In the genomic region with DNA sequence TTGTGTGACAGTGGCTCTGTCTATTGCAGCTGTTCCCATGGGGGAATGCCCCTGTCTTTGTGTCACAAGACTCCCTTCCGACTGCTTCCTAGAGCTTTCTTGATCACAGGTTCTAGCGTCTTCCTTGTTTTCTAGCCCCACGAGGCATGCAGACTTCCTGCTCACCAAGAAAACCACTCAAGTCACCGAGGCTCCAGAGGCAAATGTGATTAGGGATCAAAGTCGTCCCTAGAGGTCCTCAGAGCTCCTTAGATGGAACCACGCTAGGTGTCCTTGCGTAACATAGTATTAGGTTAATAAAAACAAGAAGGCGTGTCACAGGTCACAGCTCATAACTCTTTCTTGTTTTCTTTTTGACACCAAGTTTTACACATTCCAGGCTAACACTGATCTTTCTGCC, we compare ENCODE assay signal across 14 mouse cellular contexts. TPM values are rescaled to one million over a fixed set of nuclear protein-coding genes. Genes with fewer than 3 reads are reported as not detected.
DNase-seq lines count a peak whose midpoint lies in the region; ATAC-seq lines count a peak whose summit lies in the region.
"Had no signal": no experiment of that assay in that cellular context is flagged by ENCODE, and none has a peak within 500 bp of the region (broad histone marks: within the 10 kb centered on the region; RNA-seq: fewer than 3 reads in every experiment).

No protein-coding gene starts in this region.

- H3K36me3 ChIP-seq in embryonic facial prominence, embryonic 14.5 days (ENCODE audit: control insufficient read depth, insufficient read depth, low read length): no peaks in the 10 kb centered on the region
- no peaks in the 10 kb centered on the region for H3K36me3 ChIP-seq in embryonic facial prominence, embryonic 10.5 days (replicated peaks)
- H3K36me3 ChIP-seq in liver, embryonic 13.5 days: no peaks in the 10 kb centered on the region
- H3K36me3 ChIP-seq in liver, embryonic 11.5 days (ENCODE audit: control insufficient read depth, insufficient read depth, low read length): no peaks in the 10 kb centered on the region
- no peaks in the 10 kb centered on the region for H3K36me3 ChIP-seq in intestine, embryonic 15.5 days
- H3K36me3 ChIP-seq: embryonic facial prominence, embryonic 12.5 days; hindbrain, embryonic 15.5 days had no signal

- H3K4me1 ChIP-seq in embryonic facial prominence, embryonic 14.5 days (ENCODE audit: control insufficient read depth, insufficient read depth, low read length): no peaks in the 10 kb centered on the region
- peaks cover 13% of the 10 kb centered on the region for H3K4me1 ChIP-seq in embryonic facial prominence, embryonic 10.5 days
- peaks cover 36% of the 10 kb centered on the region for H3K4me1 ChIP-seq in liver, embryonic 13.5 days (replicated peaks)
- H3K4me1 ChIP-seq in liver, embryonic 11.5 days (replicated peaks; ENCODE audit: control insufficient read depth, insufficient read depth, low read length): peaks cover 5% of the 10 kb centered on the region; the same call in 1 of the 2 replicates
- no peaks in the 10 kb centered on the region for H3K4me1 ChIP-seq in intestine, embryonic 15.5 days (replicated peaks)
- H3K4me1 ChIP-seq: embryonic facial prominence, embryonic 12.5 days; hindbrain, embryonic 15.5 days had no signal

- WGBS in embryonic facial prominence, embryonic 14.5 days: 39% methylated on average over 8 of the region's 8 CpGs
- WGBS in embryonic facial prominence, embryonic 10.5 days: 50% methylated on average over 8 of the region's 8 CpGs
- WGBS in liver, embryonic 13.5 days (ENCODE audit: insufficient replicate concordance): 31% methylated on average over 8 of the region's 8 CpGs
- WGBS in liver, embryonic 11.5 days: 35% methylated on average over 8 of the region's 8 CpGs
- 31% methylated on average over 8 of the region's 8 CpGs for WGBS in intestine, embryonic 15.5 days

- ATAC-seq in embryonic facial prominence, embryonic 14.5 days (ENCODE audit: low read depth): no peak
- peak; percentile 25; the same call in 1 of the 2 replicates for ATAC-seq in liver, embryonic 13.5 days (ENCODE audit: low read depth)
- ATAC-seq in liver, embryonic 11.5 days (replicated peaks; ENCODE audit: low FRiP score): no peak; the same call in 1 of the 2 replicates
- ATAC-seq in intestine, embryonic 15.5 days: peak; percentile 86
- peak; percentile 83 for ATAC-seq in megakaryocyte-erythroid progenitor cell, adult 5-6 weeks (replicated peaks; ENCODE audit: low FRiP score, low TSS enrichment, poor library complexity, severe bottlenecking)
- no peak for ATAC-seq in frontal cortex, adult (ENCODE audit: low TSS enrichment)

- H3K4me3 ChIP-seq in embryonic facial prominence, embryonic 14.5 days (ENCODE audit: low read depth, low read length): no peak overlapping the region
- no peak overlapping the region for H3K4me3 ChIP-seq in embryonic facial prominence, embryonic 10.5 days
- no peak overlapping the region for H3K4me3 ChIP-seq in liver, embryonic 13.5 days (replicated peaks)
- H3K4me3 ChIP-seq in liver, embryonic 11.5 days (ENCODE audit: low read depth, low read length): no peak overlapping the region
- no peak overlapping the region for H3K4me3 ChIP-seq in intestine, embryonic 15.5 days (replicated peaks)
- H3K4me3 ChIP-seq: embryonic facial prominence, embryonic 12.5 days; hindbrain, embryonic 15.5 days had no signal

- H3K9ac ChIP-seq in embryonic facial prominence, embryonic 14.5 days (ENCODE audit: low read depth, low read length): no peak overlapping the region
- H3K9ac ChIP-seq in liver, embryonic 13.5 days: no peak overlapping the region
- H3K9ac ChIP-seq in liver, embryonic 11.5 days (ENCODE audit: low read depth, low read length): no peak overlapping the region
- no peak overlapping the region for H3K9ac ChIP-seq in intestine, embryonic 15.5 days
- H3K9ac ChIP-seq: embryonic facial prominence, embryonic 12.5 days; hindbrain, embryonic 15.5 days had no signal

- H3K4me2 ChIP-seq in embryonic facial prominence, embryonic 14.5 days (ENCODE audit: low read depth, low read length): no peak overlapping the region
- no peak overlapping the region for H3K4me2 ChIP-seq in liver, embryonic 13.5 days
- H3K4me2 ChIP-seq in liver, embryonic 11.5 days: no peak overlapping the region
- no peak overlapping the region for H3K4me2 ChIP-seq in intestine, embryonic 15.5 days (replicated peaks)
- H3K4me2 ChIP-seq: embryonic facial prominence, embryonic 12.5 days; heart, embryonic 11.5 days; hindbrain, embryonic 15.5 days had no signal

- H3K27ac ChIP-seq in embryonic facial prominence, embryonic 14.5 days (replicated peaks; ENCODE audit: low read depth, low read length): no peak overlapping the region
- H3K27ac ChIP-seq in embryonic facial prominence, embryonic 10.5 days (replicated peaks): no peak overlapping the region
- no peak overlapping the region for H3K27ac ChIP-seq in liver, embryonic 13.5 days
- H3K27ac ChIP-seq in liver, embryonic 11.5 days (ENCODE audit: low read depth, low read length): no peak overlapping the region
- no peak overlapping the region for H3K27ac ChIP-seq in intestine, embryonic 15.5 days
- H3K27ac ChIP-seq: embryonic facial prominence, embryonic 12.5 days; hindbrain, embryonic 15.5 days had no signal

- DNase-seq in embryonic facial prominence, embryonic 14.5 days (ENCODE audit: low spot score): peak; percentile 19
- no peak for DNase-seq in embryonic facial prominence, embryonic 10.5 days (ENCODE audit: low spot score)
- no peak for DNase-seq in liver, embryonic 13.5 days
- DNase-seq in liver, embryonic 11.5 days (ENCODE audit: low spot score): no peak
- no peak for DNase-seq in adrenal gland, postnatal 25 days
- DNase-seq: adrenal gland, postnatal 14 days; cerebellum, adult 11-12 months; thymus, adult 18-20 months had no signal

- H3K27me3 ChIP-seq in embryonic facial prominence, embryonic 14.5 days (replicated peaks; ENCODE audit: control insufficient read depth, insufficient read depth, low read length): no peaks in the 10 kb centered on the region
- H3K27me3 ChIP-seq in embryonic facial prominence, embryonic 10.5 days (replicated peaks; ENCODE audit: low read depth, poor library complexity, severe bottlenecking): 0 out of 2 replicates have a peak, but pooled peaks cover 12% of the 10 kb centered on the region
- H3K27me3 ChIP-seq in liver, embryonic 13.5 days: peaks cover 25% of the 10 kb centered on the region
- H3K27me3 ChIP-seq in liver, embryonic 11.5 days (replicated peaks; ENCODE audit: control insufficient read depth, insufficient read depth, low read length): peaks cover 12% of the 10 kb centered on the region
- no peaks in the 10 kb centered on the region for H3K27me3 ChIP-seq in intestine, embryonic 15.5 days (replicated peaks)
- H3K27me3 ChIP-seq: embryonic facial prominence, embryonic 12.5 days had no signal

- no peaks in the 10 kb centered on the region for H3K9me3 ChIP-seq in embryonic facial prominence, embryonic 14.5 days (ENCODE audit: control insufficient read depth, low read length)
- H3K9me3 ChIP-seq in embryonic facial prominence, embryonic 10.5 days: no peaks in the 10 kb centered on the region
- H3K9me3 ChIP-seq in liver, embryonic 13.5 days (replicated peaks): no peaks in the 10 kb centered on the region
- no peaks in the 10 kb centered on the region for H3K9me3 ChIP-seq in liver, embryonic 11.5 days (ENCODE audit: control insufficient read depth, low read length)
- no peaks in the 10 kb centered on the region for H3K9me3 ChIP-seq in intestine, embryonic 15.5 days
- H3K9me3 ChIP-seq: embryonic facial prominence, embryonic 12.5 days; hindbrain, embryonic 15.5 days had no signal

RNA-seq across cellular contexts. Expression of a gene that starts 13.8 kb away (rescaled TPM):
- 21.0 and 23.7 TPM in 2 replicates for polyA plus RNA-seq in embryonic facial prominence, embryonic 14.5 days (2014; fragmentation: Nextera tagmentation; extraction: Ambion mirVana)
- polyA plus RNA-seq in embryonic facial prominence, embryonic 10.5 days (2016; fragmentation: Nextera tagmentation; extraction: Ambion mirVana): 18.4 and 20.1 TPM in 2 replicates
- 30.1 and 43.5 TPM in 2 replicates for polyA plus RNA-seq in liver, embryonic 13.5 days (2015; fragmentation: Nextera tagmentation; extraction: Ambion mirVana)
- polyA plus RNA-seq in liver, embryonic 11.5 days (2014; fragmentation: Nextera tagmentation; extraction: Ambion mirVana): 34.2 and 37.9 TPM in 2 replicates
- 36.3 and 42.0 TPM in 2 replicates for polyA plus RNA-seq in intestine, embryonic 15.5 days (2015; fragmentation: Nextera tagmentation; extraction: Ambion mirVana)
- total RNA-seq in megakaryocyte-erythroid progenitor cell, adult 5-6 weeks (2014; fragmentation: Nextera tagmentation): 57.4 and 66.3 TPM in 2 replicates
- total RNA-seq in megakaryocyte-erythroid progenitor cell, adult 5-6 weeks (2017): 32.6 and 51.1 TPM in 2 replicates
- 18.1 and 32.1 TPM in 2 replicates for total RNA-seq in adrenal gland, postnatal 25 days (2021)

RNA-seq across cellular contexts. Expression of a gene that starts 13.9 kb away (rescaled TPM):
- polyA plus RNA-seq in embryonic facial prominence, embryonic 14.5 days (2014; fragmentation: Nextera tagmentation; extraction: Ambion mirVana): 7.4 and 12.2 TPM in 2 replicates
- 4.1 and 5.2 TPM in 2 replicates for polyA plus RNA-seq in embryonic facial prominence, embryonic 10.5 days (2016; fragmentation: Nextera tagmentation; extraction: Ambion mirVana)
- 129 and 141 TPM in 2 replicates for polyA plus RNA-seq in liver, embryonic 13.5 days (2015; fragmentation: Nextera tagmentation; extraction: Ambion mirVana)
- polyA plus RNA-seq in liver, embryonic 11.5 days (2014; fragmentation: Nextera tagmentation; extraction: Ambion mirVana): 56.8 and 59.1 TPM in 2 replicates
- 45.1 and 58.0 TPM in 2 replicates for polyA plus RNA-seq in intestine, embryonic 15.5 days (2015; fragmentation: Nextera tagmentation; extraction: Ambion mirVana)
- 109 and 112 TPM in 2 replicates for total RNA-seq in megakaryocyte-erythroid progenitor cell, adult 5-6 weeks (2014; fragmentation: Nextera tagmentation)
- 109 and 149 TPM in 2 replicates for total RNA-seq in megakaryocyte-erythroid progenitor cell, adult 5-6 weeks (2017)
- 16.4 and 23.9 TPM in 2 replicates for total RNA-seq in adrenal gland, postnatal 25 days (2021)

Comparison
In these comparisons a context has a peak if more than half of its experiments do, and no peak if none do; other contexts are left out.
1. ATAC-seq: peak in liver, embryonic 13.5 days (single experiment), intestine, embryonic 15.5 days (single experiment) and megakaryocyte-erythroid progenitor cell, adult 5-6 weeks (single experiment); none in embryonic facial prominence, embryonic 14.5 days (single experiment), liver, embryonic 11.5 days (single experiment) and frontal cortex, adult (single experiment).